Mouse (Mus musculus): ENCODE measurements around the gene Sec22c.

Gene Sec22c

DNA sequence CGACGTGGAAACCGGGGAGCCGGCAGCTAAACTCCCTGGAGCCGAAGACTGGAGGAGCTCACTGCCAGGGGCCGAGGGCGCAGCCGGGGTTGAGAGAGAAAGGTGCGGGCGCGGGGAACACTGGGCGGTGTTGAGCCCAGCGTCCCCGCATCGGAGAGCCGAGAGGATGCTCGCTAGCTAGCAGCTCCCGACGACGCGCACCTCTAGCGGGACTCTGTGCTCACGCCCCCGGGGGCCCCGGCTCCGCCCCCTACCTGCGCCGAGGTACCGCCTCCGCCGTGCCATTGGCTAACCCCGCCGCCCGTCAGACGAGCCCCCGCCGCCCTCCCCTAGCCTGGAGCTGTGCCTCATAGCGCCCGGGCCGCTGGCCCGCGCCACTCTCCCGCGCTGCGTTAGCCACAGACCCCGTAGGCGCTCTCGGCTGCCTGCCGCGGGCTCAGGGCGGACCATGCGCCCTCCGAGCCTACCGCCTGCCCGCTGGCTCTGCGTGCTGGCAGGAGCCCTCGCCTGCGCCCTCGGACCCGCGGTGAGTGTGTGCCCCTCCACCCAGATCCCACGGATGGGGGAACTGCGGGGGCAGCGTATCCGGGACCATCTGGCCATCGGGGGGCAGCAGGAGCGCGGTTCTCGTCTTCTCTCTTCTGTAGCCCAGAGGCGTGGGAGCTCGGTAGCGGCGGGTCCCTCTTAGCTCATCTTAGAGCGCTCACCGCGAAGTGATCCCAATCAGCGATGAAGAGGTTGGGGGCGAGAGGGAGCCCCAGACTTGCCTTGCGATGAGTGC, 62.7 kb downstream of the Sec22c start, which contains the start of gene Vipr1:
Gene Vipr1 (plus strand): TSS at position 316 of the 781 bp plus-strand sequence.
- DNase-seq = peak; percentile 84

DNA sequence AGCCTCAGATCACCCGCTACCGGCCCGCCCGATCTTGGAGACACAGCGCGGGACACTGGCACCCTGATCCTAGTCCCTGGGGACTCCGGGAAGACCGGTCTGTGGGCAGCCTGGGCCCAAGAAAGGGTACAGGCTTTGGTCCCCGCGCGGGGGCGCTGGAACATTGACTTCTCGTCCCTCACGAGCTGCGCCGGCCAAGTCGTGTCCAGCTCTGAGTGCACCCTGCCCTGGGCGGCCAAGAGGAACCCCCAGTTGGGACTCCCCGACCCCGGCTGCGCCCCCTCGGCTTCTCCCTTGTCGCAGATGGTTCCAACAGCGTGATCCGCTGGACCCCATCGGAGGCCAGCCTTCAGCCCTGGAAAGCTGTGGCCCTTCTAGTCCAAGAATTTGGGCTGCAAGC, 63.3 kb downstream of the Sec22c start, which contains the start of gene Lyzl4:
Gene Lyzl4 (minus strand): TSS at position 96 of the 400 bp plus-strand sequence.
- peak; percentile 89 for DNase-seq

GRCm38 (mm10) chr9:121641235-121641915, 63.9 kb downstream of the Sec22c start:
- DNase-seq = peak; percentile 53

- DNase-seq = no peak
These were observed 65.5 kb downstream of the Sec22c start for GRCm38 (mm10) chr9:121639790-121640189.

DNA sequence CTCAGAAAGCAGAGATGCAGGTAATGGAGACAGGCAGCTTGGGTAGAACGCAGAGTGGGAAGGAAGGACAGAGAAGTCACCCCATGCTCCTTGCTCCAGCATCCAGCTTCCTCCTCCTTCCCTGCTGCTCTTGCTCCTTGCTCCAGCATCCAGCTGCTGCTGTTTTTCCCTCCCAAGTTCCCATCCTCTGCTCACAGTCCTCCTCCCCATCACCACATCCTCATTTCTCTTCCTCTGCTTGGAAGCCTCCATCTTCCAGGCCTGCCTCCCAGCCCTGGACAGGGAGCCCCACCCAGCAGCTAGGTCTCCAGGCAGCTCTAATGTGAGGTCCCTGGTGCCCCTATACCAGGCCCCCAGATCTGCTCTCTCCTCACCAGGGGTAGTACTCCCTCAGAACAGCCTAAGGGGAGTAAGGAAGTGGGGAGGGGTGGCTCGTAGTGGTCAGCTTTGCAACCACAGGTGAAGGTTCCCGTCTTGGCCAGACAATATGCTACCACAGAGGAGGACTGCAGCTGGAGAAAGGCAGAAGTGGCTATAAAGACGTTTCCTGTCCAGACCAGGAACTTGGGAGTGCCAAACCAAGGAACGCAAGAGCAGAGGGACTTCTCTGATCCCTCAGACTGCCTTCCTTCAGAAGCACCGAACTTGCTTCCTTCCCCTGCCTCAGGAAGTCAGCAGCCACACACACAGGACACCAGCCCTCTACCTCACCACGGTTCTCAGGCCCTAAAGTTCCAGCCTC, 69.3 kb downstream of the Sec22c start:
- no peak for DNase-seq

GRCm38 (mm10) chr9:121633306-121633705, 72.0 kb downstream of the Sec22c start:
- no peak for DNase-seq

GRCm38 (mm10) chr9:121632891-121633290, 72.4 kb downstream of the Sec22c start:
- no peak for DNase-seq

DNA sequence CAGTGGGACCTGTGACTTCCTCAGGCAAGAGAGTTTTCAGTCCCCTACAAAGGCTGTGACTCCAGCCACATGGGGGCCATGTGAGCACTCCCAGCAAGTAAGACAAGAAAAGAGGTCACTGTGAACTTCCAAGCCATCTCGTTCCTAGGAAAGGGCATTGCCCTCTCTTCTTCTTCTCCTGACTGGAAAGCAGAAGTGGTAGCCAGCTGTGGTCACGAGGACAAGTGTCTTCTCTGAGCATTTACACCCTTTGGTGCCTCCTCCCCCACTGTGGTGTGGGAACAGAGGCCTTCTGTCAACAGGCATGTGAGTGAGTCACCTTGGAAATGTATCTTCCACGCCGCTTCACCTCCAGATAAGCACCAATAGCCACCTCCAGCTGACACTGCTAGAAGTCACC, 73.3 kb downstream of the Sec22c start:
- DNase-seq = no peak

- no peak for DNase-seq
These were observed 74.7 kb downstream of the Sec22c start for GRCm38 (mm10) chr9:121630627-121631026.
